ENCODE assay signal across 26 mouse cellular contexts in genomic region chr2:135883359-135883758, GRCm38 (mm10).
"Had no signal": no experiment of that assay in that cellular context is flagged by ENCODE, and none has a peak within 500 bp of the region (broad histone marks: within the 10 kb centered on the region; RNA-seq: fewer than 3 reads in every experiment).

No protein-coding gene starts in this region.

- H3K4me3 ChIP-seq: heart, adult 2 months; heart, embryonic 13.5 days; heart, embryonic 15.5 days; hindbrain, embryonic 12.5 days; hindbrain, embryonic 15.5 days; kidney, embryonic 15.5 days; limb, embryonic 13.5 days; limb, embryonic 15.5 days; liver, embryonic 12.5 days had no signal

- H3K36me3 ChIP-seq: heart, embryonic 13.5 days; heart, embryonic 15.5 days; hindbrain, embryonic 12.5 days; hindbrain, embryonic 15.5 days; kidney, embryonic 15.5 days; limb, embryonic 13.5 days; limb, embryonic 15.5 days; liver, embryonic 12.5 days had no signal

- H3K27ac ChIP-seq: heart, adult 2 months; heart, embryonic 13.5 days; heart, embryonic 15.5 days; hindbrain, embryonic 12.5 days; hindbrain, embryonic 15.5 days; hindbrain, postnatal 0 days; kidney, embryonic 15.5 days; kidney, postnatal 0 days; limb, embryonic 13.5 days; limb, embryonic 15.5 days; liver, embryonic 12.5 days; liver, embryonic 14.5 days had no signal

- H3K9ac ChIP-seq: heart, embryonic 13.5 days; heart, embryonic 15.5 days; hindbrain, embryonic 12.5 days; hindbrain, embryonic 15.5 days; kidney, embryonic 15.5 days; limb, embryonic 13.5 days; limb, embryonic 15.5 days; liver, embryonic 12.5 days; liver, embryonic 14.5 days had no signal

- ATAC-seq: hindbrain, postnatal 0 days; intestine, embryonic 16.5 days; liver, embryonic 12.5 days had no signal

- H3K4me2 ChIP-seq: heart, embryonic 11.5 days; heart, embryonic 13.5 days; heart, embryonic 15.5 days; hindbrain, embryonic 12.5 days; hindbrain, embryonic 15.5 days; kidney, embryonic 15.5 days; limb, embryonic 13.5 days; limb, embryonic 15.5 days; liver, embryonic 12.5 days had no signal

- H3K9me3 ChIP-seq: heart, embryonic 13.5 days; heart, embryonic 15.5 days; hindbrain, embryonic 12.5 days; hindbrain, embryonic 15.5 days; kidney, embryonic 15.5 days; limb, embryonic 13.5 days; limb, embryonic 15.5 days; liver, embryonic 12.5 days had no signal

- H3K4me1 ChIP-seq: hindbrain, embryonic 12.5 days had no signal

- H3K27me3 ChIP-seq: heart, embryonic 13.5 days; heart, embryonic 15.5 days; hindbrain, embryonic 12.5 days; hindbrain, embryonic 15.5 days; kidney, embryonic 15.5 days; limb, embryonic 13.5 days; limb, embryonic 15.5 days; liver, embryonic 12.5 days had no signal

- DNase-seq: gastrocnemius, postnatal 14 days; gastrocnemius, postnatal 36 days; heart, adult 2 months; heart, postnatal 14 days; heart, postnatal 36 days; kidney, adult 11 months; kidney, adult 2 months; kidney, adult 9 months; kidney, postnatal 14 days; kidney, postnatal 36 days; layer of hippocampus, adult 9-11 months; layer of hippocampus, postnatal 36 days; left cerebral cortex, postnatal 4 days had no signal
